Mouse (Mus musculus) kidney, postnatal 0 days (tissue): Measurements from ENCODE around the gene Esrrg. TPM values are rescaled to one million over a fixed set of nuclear protein-coding genes. Genes with fewer than 3 reads are reported as not detected.

Experiments
- ATAC-seq: fragments of 200-750 bp; cut with Nextera tagmentation; replicated peaks from 2 replicates; pipeline ENCODE4 v1.8.0; 2017; ENCODE audit warnings: low read depth, moderate number of reproducible peaks, moderate TSS enrichment, moderate library complexity; ENCODE audit not compliant: low FRiP score
- DNase-seq: peaks from one replicate; pipeline ENCODE4 v3.0.0-alpha.2; 2016; ENCODE audit warnings: low spot score
- H3K27ac ChIP-seq: fragments of 300-500 bp; sonication (generic); 2 replicates; pipeline ENCODE4 v1.5.1; 2014; ENCODE audit warnings: mild to moderate bottlenecking
- H3K27me3 ChIP-seq: fragments of 300-500 bp; sonication (generic); 2 replicates; pipeline ENCODE4 v1.6.1; 2014; ENCODE audit warnings: low read length, mixed read lengths; ENCODE audit not compliant: insufficient read depth
- H3K36me3 ChIP-seq: fragments of 300-500 bp; sonication (generic); 2 replicates; pipeline ENCODE4 v1.6.1; 2014; ENCODE audit warnings: low read length, mixed read lengths; ENCODE audit not compliant: insufficient read depth
- H3K4me1 ChIP-seq: fragments of 300-500 bp; sonication (generic); replicated peaks from 2 replicates; pipeline ENCODE4 v1.6.1; 2014; ENCODE audit warnings: antibody characterized with exemption, low read length, mixed read lengths; ENCODE audit not compliant: insufficient read depth
- H3K4me2 ChIP-seq: fragments of 300-500 bp; sonication (generic); 2 replicates; pipeline ENCODE4 v1.6.1; 2014; ENCODE audit warnings: mild to moderate bottlenecking, low read length, moderate library complexity, mixed read lengths
- H3K4me3 ChIP-seq: fragments of 300-500 bp; sonication (generic); replicated peaks from 2 replicates; pipeline ENCODE4 v1.5.1; 2014; ENCODE audit warnings: low read depth, low read length
- H3K9ac ChIP-seq: fragments of 300-500 bp; sonication (generic); 2 replicates; pipeline ENCODE4 v1.6.1; 2014; ENCODE audit warnings: low read depth, low read length
- H3K9me3 ChIP-seq: fragments of 300-500 bp; sonication (generic); replicated peaks from 2 replicates; pipeline ENCODE4 v1.6.1; 2016; ENCODE audit warnings: low read length, inconsistent platforms, mixed read lengths
- CTCF ChIP-seq: IDR thresholded peaks from 2 replicates; pipeline ENCODE4 v1.5.1; 2016; ENCODE audit warnings: antibody characterized with exemption, low read depth, mild to moderate bottlenecking, moderate library complexity
- WGBS: fragments of 180-500 bp; shearing (Covaris S2); extraction: QIAGEN DNeasy Blood & Tissue Kit; methylation state at CpG from one replicate; pipeline ENCODE4 v1.1.7; 2014; 5-methylcytosine and 5-hydroxymethylcytosine counted together
- polyA plus RNA-seq: library from polyadenylated mRNA; unstranded; fragments of >200 nt; fragmentation: Nextera tagmentation; extraction: Ambion mirVana; gene quantifications from 2 replicates; pipeline ENCODE4 v1.2.1, GENCODE M21; 2015

Esrrg gene
- polyA plus RNA-seq, 1 experiment from 2014 or later = 26.0 TPM

GRCm38 (mm10) chr1:188182951-188183350, 574.4 kb downstream of the Esrrg start:
- H3K27me3 ChIP-seq = no peaks in the 10 kb centered on the region
- no peaks in the 10 kb centered on the region for H3K36me3 ChIP-seq
- TF ChIP-seq CTCF = no peak
- ATAC-seq = no peak
- whole genome bisulfite sequencing = 85% methylated on average over 5 of the region's 5 CpGs
- no peaks in the 10 kb centered on the region for H3K9me3 ChIP-seq
- H3K4me3 ChIP-seq = no peak overlapping the region
- H3K27ac ChIP-seq = no peak overlapping the region
- H3K4me1 ChIP-seq = no peaks in the 10 kb centered on the region
- H3K9ac ChIP-seq = no peak overlapping the region
- H3K4me2 ChIP-seq = no peak overlapping the region
- no peak for DNase-seq

GRCm38 (mm10) chr1:188186440-188187117, 578.0 kb downstream of the Esrrg start:
- Histone ChIP-seq H3K9me3 (no peaks in the 10 kb centered on the region), H3K9ac (no peak overlapping the region), H3K36me3 (no peaks in the 10 kb centered on the region), H3K27ac (no peak overlapping the region), H3K27me3 (no peaks in the 10 kb centered on the region), H3K4me2 (no peak overlapping the region), H3K4me1 (no peaks in the 10 kb centered on the region), H3K4me3 (no peak overlapping the region)
- DNase-seq (no peak), ATAC-seq (no peak)
- TF ChIP-seq CTCF = no peak
- 56% methylated on average over 17 of the region's 17 CpGs for WGBS

GRCm38 (mm10) chr1:188192971-188193370, 584.4 kb downstream of the Esrrg start:
- WGBS = 92% methylated on average over 2 of the region's 2 CpGs
- Histone ChIP-seq H3K27me3 (no peaks in the 10 kb centered on the region), H3K36me3 (no peaks in the 10 kb centered on the region), H3K27ac (no peak overlapping the region), H3K9ac (no peak overlapping the region), H3K4me2 (no peak overlapping the region), H3K9me3 (no peaks in the 10 kb centered on the region), H3K4me3 (no peak overlapping the region), H3K4me1 (no peaks in the 10 kb centered on the region)
- TF ChIP-seq CTCF = no peak
- no peak for DNase-seq
- no peak for ATAC-seq

- no peak for TF ChIP-seq CTCF
- Histone ChIP-seq H3K4me1 (no peaks in the 10 kb centered on the region), H3K27me3 (no peaks in the 10 kb centered on the region), H3K27ac (no peak overlapping the region), H3K9me3 (no peaks in the 10 kb centered on the region), H3K4me3 (no peak overlapping the region), H3K9ac (no peak overlapping the region), H3K36me3 (no peaks in the 10 kb centered on the region), H3K4me2 (no peak overlapping the region)
- ATAC-seq (no peak), DNase-seq (peak; percentile 88)
- WGBS = 11% methylated on average over 6 of the region's 6 CpGs
These were observed 598.8 kb downstream of the Esrrg start for GRCm38 (mm10) chr1:188207421-188207820.

GRCm38 (mm10) chr1:188209025-188209424, 600.4 kb downstream of the Esrrg start:
- TF ChIP-seq CTCF = no peak
- no peaks in the 10 kb centered on the region for H3K27me3 ChIP-seq
- 94% methylated on average over 1 of the region's 1 CpGs for WGBS
- ATAC-seq (no peak), DNase-seq (no peak)
- H3K9me3 ChIP-seq = no peaks in the 10 kb centered on the region
- no peaks in the 10 kb centered on the region for H3K36me3 ChIP-seq
- no peak overlapping the region for H3K4me2 ChIP-seq
- no peak overlapping the region for H3K27ac ChIP-seq
- no peak overlapping the region for H3K9ac ChIP-seq
- H3K4me1 ChIP-seq = no peaks in the 10 kb centered on the region
- no peak overlapping the region for H3K4me3 ChIP-seq

- DNase-seq = peak; percentile 50
- H3K27me3 ChIP-seq = no peaks in the 10 kb centered on the region
These were observed 606.5 kb downstream of the Esrrg start for GRCm38 (mm10) chr1:188214885-188215611.

More at GRCm38 (mm10) chr1:188214885-188215611, 606.5 kb downstream of the Esrrg start:
- Histone ChIP-seq H3K4me2 (no peak overlapping the region), H3K9me3 (no peaks in the 10 kb centered on the region), H3K4me3 (no peak overlapping the region), H3K36me3 (no peaks in the 10 kb centered on the region), H3K4me1 (no peaks in the 10 kb centered on the region), H3K9ac (no peak overlapping the region), H3K27ac (no peak overlapping the region)
- 57% methylated on average over 10 of the region's 10 CpGs for WGBS
- peak; percentile 40; the same call in 1 of the 2 replicates for ATAC-seq
- no peak for TF ChIP-seq CTCF
